Mouse (Mus musculus) stomach, postnatal 0 days (tissue): Measurements from ENCODE around the gene Edrf1.

ENCODE experiments used
- CTCF ChIP-seq: IDR thresholded peaks from 2 replicates; pipeline ENCODE4 v1.5.1; 2016; ENCODE audit warnings: antibody characterized with exemption, low read depth, mild to moderate bottlenecking, moderate library complexity
- EP300 ChIP-seq: optimal IDR thresholded peaks from 2 replicates; pipeline ENCODE3; 2016; ENCODE audit warnings: antibody characterized with exemption

DNA sequence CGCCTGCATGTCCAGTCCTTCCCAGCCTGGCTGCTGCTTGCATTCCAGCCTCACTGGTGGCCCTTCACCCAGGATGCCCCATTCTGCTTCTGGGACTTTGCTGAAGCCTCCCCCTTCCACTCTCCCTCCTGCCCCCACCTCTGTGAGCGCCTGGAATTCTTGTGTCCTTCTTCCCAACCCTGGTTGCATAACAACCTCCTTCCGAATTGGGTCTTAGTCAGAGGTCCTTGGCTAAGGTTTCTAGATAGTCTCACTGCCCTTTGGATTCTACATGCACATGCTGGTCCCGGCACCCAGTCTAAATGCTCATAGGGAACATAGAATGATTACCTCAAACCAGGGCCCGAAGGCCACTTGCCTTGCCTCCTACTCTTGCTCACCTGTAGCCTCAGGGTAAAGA, 14.1 kb upstream of the Edrf1 start:
- TF ChIP-seq CTCF (no peak), EP300 (no peak)
